9 mouse cellular contexts compared by ENCODE assay signal in the genomic region with DNA sequence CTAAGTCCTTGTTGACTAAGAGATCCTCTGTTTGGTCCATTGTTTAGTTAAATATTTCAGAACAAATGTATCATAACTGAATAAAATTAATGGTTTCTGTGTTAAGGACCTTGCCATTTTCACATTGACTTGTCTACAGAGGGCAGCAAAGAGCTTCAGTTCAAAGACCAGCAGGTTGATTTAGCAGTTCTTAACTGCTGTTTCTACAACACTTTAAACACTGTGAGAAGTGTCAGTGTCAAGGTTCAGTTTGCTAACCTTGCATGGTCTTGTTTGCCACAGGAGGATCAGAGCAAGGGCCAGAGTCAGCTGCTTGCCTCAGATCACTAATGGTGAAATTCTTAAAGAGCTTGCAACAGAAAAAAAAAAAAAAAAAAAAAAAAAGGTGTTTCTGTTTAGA.
DNase-seq lines count a peak whose midpoint lies in the region; ATAC-seq lines count a peak whose summit lies in the region.
"Had no signal": no experiment of that assay in that cellular context is flagged by ENCODE, and none has a peak within 500 bp of the region (broad histone marks: within the 10 kb centered on the region; RNA-seq: fewer than 3 reads in every experiment).

No protein-coding gene starts in this region.

- no peaks in the 10 kb centered on the region for H3K4me1 ChIP-seq in neural tube, embryonic 11.5 days (ENCODE audit: control insufficient read depth, insufficient read depth, low read length)
- H3K4me1 ChIP-seq in hindbrain, embryonic 14.5 days (replicated peaks; ENCODE audit: control insufficient read depth, insufficient read depth, low read length) = no peaks in the 10 kb centered on the region
- H3K4me1 ChIP-seq: neural tube, embryonic 12.5 days had no signal

- no peak for DNase-seq in cerebellum, adult 8-10 months
- peak; percentile 18 for DNase-seq in neural tube, embryonic 11.5 days (ENCODE audit: low spot score)
- DNase-seq in neural tube, embryonic 10.5 days (ENCODE audit: extremely low spot score, low spot score) = no peak
- peak; percentile 76 for DNase-seq in hindbrain, embryonic 14.5 days (ENCODE audit: low spot score)
- DNase-seq in gastrocnemius, postnatal 10 days = no peak
- DNase-seq in ovary, postnatal 36 days (ENCODE audit: low spot score) = no peak

- 0 out of 2 replicates have a peak, but pooled peaks have one; percentile 45 for ATAC-seq in cerebellum, adult (ENCODE audit: insufficient number of reproducible peaks, low FRiP score, low TSS enrichment)
- no peak for ATAC-seq in neural tube, embryonic 11.5 days (ENCODE audit: insufficient read depth, low FRiP score, low TSS enrichment)
- ATAC-seq in hindbrain, embryonic 14.5 days (ENCODE audit: low FRiP score) = 0 out of 2 replicates have a peak, but pooled peaks have one; percentile 51
- peak; percentile 69 for ATAC-seq in megakaryocyte progenitor cell, adult 5-6 weeks (replicated peaks; ENCODE audit: poor library complexity)

- no peak overlapping the region for H3K4me3 ChIP-seq in neural tube, embryonic 11.5 days (ENCODE audit: low read depth, low read length)
- H3K4me3 ChIP-seq in hindbrain, embryonic 14.5 days (replicated peaks; ENCODE audit: low read length) = no peak overlapping the region
- H3K4me3 ChIP-seq: neural tube, embryonic 12.5 days had no signal

- H3K27ac ChIP-seq in neural tube, embryonic 11.5 days (ENCODE audit: low read depth, low read length) = no peak overlapping the region
- H3K27ac ChIP-seq in hindbrain, embryonic 14.5 days = no peak overlapping the region
- H3K27ac ChIP-seq: neural tube, embryonic 12.5 days had no signal

- H3K4me2 ChIP-seq in neural tube, embryonic 11.5 days (ENCODE audit: low read depth) = no peak overlapping the region
- no peak overlapping the region for H3K4me2 ChIP-seq in hindbrain, embryonic 14.5 days (replicated peaks)
- H3K4me2 ChIP-seq: neural tube, embryonic 12.5 days had no signal

- no peak overlapping the region for H3K9ac ChIP-seq in neural tube, embryonic 11.5 days (ENCODE audit: low read length)
- no peak overlapping the region for H3K9ac ChIP-seq in hindbrain, embryonic 14.5 days
- H3K9ac ChIP-seq: neural tube, embryonic 12.5 days had no signal

- no peaks in the 10 kb centered on the region for H3K9me3 ChIP-seq in neural tube, embryonic 11.5 days (ENCODE audit: control insufficient read depth, low read length)
- H3K9me3 ChIP-seq in hindbrain, embryonic 14.5 days (ENCODE audit: control insufficient read depth, low read length) = no peaks in the 10 kb centered on the region
- H3K9me3 ChIP-seq: neural tube, embryonic 12.5 days had no signal

- H3K27me3 ChIP-seq in neural tube, embryonic 11.5 days (ENCODE audit: control insufficient read depth, insufficient read depth, low read length) = no peaks in the 10 kb centered on the region
- H3K27me3 ChIP-seq in hindbrain, embryonic 14.5 days (ENCODE audit: control insufficient read depth, insufficient read depth, low read length) = no peaks in the 10 kb centered on the region
- H3K27me3 ChIP-seq: neural tube, embryonic 12.5 days had no signal

- no peaks in the 10 kb centered on the region for H3K36me3 ChIP-seq in neural tube, embryonic 11.5 days (ENCODE audit: control insufficient read depth, insufficient read depth, low read length)
- H3K36me3 ChIP-seq in hindbrain, embryonic 14.5 days (replicated peaks; ENCODE audit: control insufficient read depth, insufficient read depth) = no peaks in the 10 kb centered on the region
- H3K36me3 ChIP-seq: neural tube, embryonic 12.5 days had no signal

Comparison
In these comparisons a context has a peak if more than half of its experiments do, and no peak if none do; other contexts are left out.
1. DNase-seq: peak in neural tube, embryonic 11.5 days (single experiment) and hindbrain, embryonic 14.5 days (single experiment); none in cerebellum, adult 8-10 months (single experiment), neural tube, embryonic 10.5 days (single experiment), gastrocnemius, postnatal 10 days (single experiment) and ovary, postnatal 36 days (single experiment).